Mouse (Mus musculus) olfactory bulb, adult 2 months (tissue): Measurements from ENCODE around the gene Shisa8.

Experiments used
- CTCF ChIP-seq: fragments of 200-500 bp; IDR thresholded peaks from 2 replicates; pipeline ENCODE4 v1.5.1; 2012; ENCODE audit warnings: low read depth, mild to moderate bottlenecking, low read length, moderate library complexity; ENCODE audit not compliant: insufficient read depth
- POLR2A ChIP-seq: fragments of 200-500 bp; IDR thresholded peaks from 2 replicates; pipeline ENCODE4 v1.6.1; 2012; ENCODE audit warnings: mild to moderate bottlenecking, low read depth, low read length, moderate library complexity; ENCODE audit not compliant: insufficient read depth

GRCm38 (mm10) chr15:82187924-82188323 lies 24.7 kb downstream of the Shisa8 start:
- TF ChIP-seq POLR2A (no peak), CTCF (no peak)
